Mouse (Mus musculus) gastrocnemius, postnatal 10 days (tissue): ENCODE measurements around the gene Cfap45. TPM values are rescaled to one million over a fixed set of nuclear protein-coding genes. Genes with fewer than 3 reads are reported as not detected.

Source experiments
- DNase-seq: peaks from one replicate; pipeline ENCODE4 v3.0.0; 2021; ENCODE audit warnings: mixed read lengths
- total RNA-seq, 2 experiments: library from RNA; stranded (reverse); gene quantifications; 2 replicates each; pipeline ENCODE4 v1.2.3; 2021

Cfap45 gene
- total RNA-seq, 2 experiments from 2014 or later = 0.75 to 1.1 TPM

GRCm38 (mm10) chr1:172518013-172518412, 2.6 kb upstream of the Cfap45 start:
- DNase-seq = no peak

- DNase-seq = no peak
Measured at GRCm38 (mm10) chr1:172519644-172520043, 957 bp upstream of the Cfap45 start.

- DNase-seq = no peak
Measured at GRCm38 (mm10) chr1:172522524-172522923, 1.9 kb downstream of the Cfap45 start.

- no peak for DNase-seq
Measured at GRCm38 (mm10) chr1:172523699-172524101, 3.1 kb downstream of the Cfap45 start.

GRCm38 (mm10) chr1:172525027-172525764, 4.6 kb downstream of the Cfap45 start:
- no peak for DNase-seq

GRCm38 (mm10) chr1:172525971-172526370, 5.4 kb downstream of the Cfap45 start:
- no peak for DNase-seq

- DNase-seq = no peak
Measured at GRCm38 (mm10) chr1:172526380-172527081, 5.9 kb downstream of the Cfap45 start.

- DNase-seq = no peak
Measured at GRCm38 (mm10) chr1:172527431-172527830, 6.8 kb downstream of the Cfap45 start.

- DNase-seq = peak; percentile 88
Measured at GRCm38 (mm10) chr1:172528701-172529100, 8.1 kb downstream of the Cfap45 start.

- DNase-seq = no peak
Measured at GRCm38 (mm10) chr1:172530544-172531220, 10.1 kb downstream of the Cfap45 start.

GRCm38 (mm10) chr1:172532551-172532950, 11.9 kb downstream of the Cfap45 start:
- no peak for DNase-seq

GRCm38 (mm10) chr1:172535116-172535515, 14.5 kb downstream of the Cfap45 start:
- no peak for DNase-seq

- DNase-seq = no peak
Measured at GRCm38 (mm10) chr1:172539827-172540226, 19.2 kb downstream of the Cfap45 start.

GRCm38 (mm10) chr1:172540283-172540820, 19.8 kb downstream of the Cfap45 start:
- no peak for DNase-seq

GRCm38 (mm10) chr1:172546062-172546461, 25.5 kb downstream of the Cfap45 start:
- DNase-seq = no peak

GRCm38 (mm10) chr1:172548501-172548900, 27.9 kb downstream of the Cfap45 start:
- DNase-seq = no peak

- no peak for DNase-seq
Measured at GRCm38 (mm10) chr1:172549314-172549713, 28.7 kb downstream of the Cfap45 start.

GRCm38 (mm10) chr1:172549717-172550116, 29.1 kb downstream of the Cfap45 start:
- no peak for DNase-seq

- DNase-seq = no peak
Measured at GRCm38 (mm10) chr1:172550551-172550951, 29.9 kb downstream of the Cfap45 start.

- DNase-seq = no peak
Measured at GRCm38 (mm10) chr1:172551009-172551408, 30.4 kb downstream of the Cfap45 start.

GRCm38 (mm10) chr1:172552623-172553022, 32.0 kb downstream of the Cfap45 start:
- no peak for DNase-seq

- no peak for DNase-seq
Measured at GRCm38 (mm10) chr1:172555638-172556037, 35.0 kb downstream of the Cfap45 start, which contains the start of gene Vsig8. TSS of gene Vsig8 (plus strand) at chr1:172555938.
